Mouse (Mus musculus): ENCODE results near the gene Pfdn5. TPM values are rescaled to one million over a fixed set of nuclear protein-coding genes. Genes with fewer than 3 reads are reported as not detected.

Gene Pfdn5
- polyA plus RNA-seq, 1 experiment from 2014 or later, result 254 TPM

DNA sequence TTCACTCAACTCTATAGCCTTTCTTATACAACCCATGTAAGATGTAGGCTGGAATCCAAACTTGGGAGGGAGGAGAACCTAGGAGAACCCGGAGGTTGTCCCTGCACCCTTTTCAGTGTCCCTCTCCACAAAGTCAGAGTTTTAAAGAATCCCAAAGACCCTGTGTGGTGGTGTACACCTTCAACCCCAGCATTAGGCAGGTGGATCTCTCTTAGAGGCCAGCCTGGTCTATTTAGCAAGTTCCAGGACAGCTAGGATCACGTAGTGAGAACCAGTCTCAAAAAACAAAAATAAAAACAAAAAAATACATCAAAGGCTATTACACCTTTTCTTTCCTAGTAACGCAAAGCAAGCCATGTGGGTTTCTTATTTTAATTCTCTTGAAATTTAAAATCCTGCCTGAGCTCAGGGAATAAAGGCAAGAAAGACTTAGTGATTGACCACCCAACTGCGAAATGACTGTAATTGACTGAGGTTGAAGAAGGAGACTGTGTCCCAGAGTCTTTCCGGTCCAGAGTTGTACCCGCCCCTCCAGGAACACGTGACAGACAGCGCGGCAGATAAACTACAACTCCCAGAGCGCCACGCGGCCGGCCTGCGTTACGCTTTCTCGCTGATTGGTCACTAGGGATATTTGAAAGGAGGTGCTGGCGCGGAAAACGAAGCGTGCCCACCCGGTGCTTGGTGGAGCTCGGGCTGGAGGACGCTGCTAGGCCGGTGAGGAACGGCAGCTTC lies 30.1 kb upstream of the Pfdn5 start, which contains the start of gene Espl1:
Gene Espl1 (plus strand): TSS at position 634 of the 735 bp plus-strand sequence.
- ATAC-seq (replicated peaks; ENCODE audit: low FRiP score) (peak; percentile 98), DNase-seq (ENCODE audit: low spot score) (peak; percentile 93)
- Histone ChIP-seq H3K4me1 (replicated peaks; ENCODE audit: control insufficient read depth, insufficient read depth, low read length) (peaks cover 3% of the 10 kb centered on the region), H3K9ac (ENCODE audit: low read depth, low read length) (peak within 1 kb of the TSS; percentile 72), H3K9me3 (ENCODE audit: control insufficient read depth, low read length) (no peaks in the 10 kb centered on the region), H3K4me2 (peak within 1 kb of the TSS; percentile 68), H3K36me3 (ENCODE audit: control insufficient read depth, insufficient read depth, low read length) (peaks cover 20% of the 10 kb centered on the region), H3K27ac (ENCODE audit: low read depth, low read length) (peak within 1 kb of the TSS; percentile 46; the same call in 1 of the 2 replicates), H3K4me3 (ENCODE audit: low read depth, low read length) (peak within 1 kb of the TSS; percentile 72), H3K27me3 (replicated peaks; ENCODE audit: control insufficient read depth, insufficient read depth, low read length) (no peaks in the 10 kb centered on the region)
- 7% methylated on average over 25 of the region's 25 CpGs for WGBS

DNA sequence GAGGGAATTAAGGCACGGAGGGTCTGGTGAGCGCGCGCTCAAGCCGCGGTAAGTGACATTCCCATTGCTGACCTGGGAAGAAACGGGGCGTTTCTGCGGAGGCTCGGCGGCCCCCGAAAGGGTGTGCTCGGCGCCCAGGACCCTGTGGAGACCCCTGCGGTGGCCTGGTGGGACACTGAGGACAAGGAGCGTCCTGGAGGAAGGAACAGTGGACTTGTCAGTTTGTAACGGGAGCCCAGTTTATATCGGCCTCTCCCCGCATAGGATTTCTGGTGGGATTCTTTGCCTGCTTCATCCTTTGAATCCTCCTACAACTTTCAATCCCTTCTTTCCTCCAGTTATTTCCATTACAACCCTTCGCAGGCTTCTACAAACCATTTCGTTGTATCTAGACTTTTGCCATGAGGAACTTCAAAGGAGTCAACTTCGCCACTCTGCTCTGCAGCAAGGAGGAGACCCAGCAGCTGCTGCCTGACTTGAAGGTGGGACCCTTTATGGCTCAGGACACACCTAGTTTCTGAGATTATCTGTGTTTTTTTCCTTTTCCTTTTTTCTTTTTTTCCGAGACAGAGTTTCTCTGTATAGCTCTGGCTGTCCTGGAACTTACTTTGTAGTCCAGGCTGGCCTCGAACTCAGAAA lies 29.4 kb upstream of the Pfdn5 start:
- ATAC-seq (replicated peaks; ENCODE audit: low FRiP score), result no peak; the same call in none of the 2 replicates
- WGBS, result 3% methylated on average over 24 of the region's 24 CpGs
- Histone ChIP-seq H3K4me3 (ENCODE audit: low read depth, low read length) (peak overlapping the region; percentile 72), H3K9me3 (ENCODE audit: control insufficient read depth, low read length) (no peaks in the 10 kb centered on the region), H3K27me3 (replicated peaks; ENCODE audit: control insufficient read depth, insufficient read depth, low read length) (no peaks in the 10 kb centered on the region), H3K36me3 (ENCODE audit: control insufficient read depth, insufficient read depth, low read length) (peaks cover 27% of the 10 kb centered on the region), H3K27ac (ENCODE audit: low read depth, low read length) (peak overlapping the region; percentile 46; the same call in 1 of the 2 replicates), H3K9ac (ENCODE audit: low read depth, low read length) (peak overlapping the region; percentile 72), H3K4me1 (replicated peaks; ENCODE audit: control insufficient read depth, insufficient read depth, low read length) (peaks cover 3% of the 10 kb centered on the region), H3K4me2 (peak overlapping the region; percentile 68)
- DNase-seq (ENCODE audit: low spot score), result no peak

DNA sequence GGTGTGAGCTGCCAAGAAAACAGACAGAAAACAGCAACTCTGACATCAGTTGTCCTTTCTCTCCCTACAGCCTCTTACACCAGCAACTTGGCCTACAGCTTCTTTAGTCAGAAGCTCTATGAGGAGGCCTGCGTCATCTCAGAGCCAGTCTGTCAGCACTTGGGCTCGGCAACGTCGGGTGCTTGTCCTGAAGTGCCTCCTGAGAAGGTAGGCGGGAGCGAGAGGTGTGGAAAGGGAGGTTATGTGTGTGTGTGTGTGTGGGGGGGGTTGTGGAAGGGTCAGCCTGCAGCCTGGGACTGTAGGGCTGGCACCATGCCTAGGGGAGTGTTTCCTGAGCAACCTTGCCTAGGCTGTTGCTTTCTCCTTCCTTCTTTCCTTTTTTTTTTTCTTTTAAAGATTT lies 23.4 kb upstream of the Pfdn5 start:
- H3K4me1 ChIP-seq (replicated peaks; ENCODE audit: control insufficient read depth, insufficient read depth, low read length), result no peaks in the 10 kb centered on the region; the same call in 1 of the 2 replicates
- H3K36me3 ChIP-seq (ENCODE audit: control insufficient read depth, insufficient read depth, low read length), result peaks cover 64% of the 10 kb centered on the region
- H3K27me3 ChIP-seq (replicated peaks; ENCODE audit: control insufficient read depth, insufficient read depth, low read length), result no peaks in the 10 kb centered on the region
- H3K4me2 ChIP-seq, result no peak overlapping the region
- H3K9me3 ChIP-seq (ENCODE audit: control insufficient read depth, low read length), result no peaks in the 10 kb centered on the region
- no peak overlapping the region for H3K27ac ChIP-seq (ENCODE audit: low read depth, low read length)
- WGBS, result 79% methylated on average over 6 of the region's 6 CpGs
- no peak overlapping the region for H3K9ac ChIP-seq (ENCODE audit: low read depth, low read length)
- DNase-seq (ENCODE audit: low spot score) (no peak), ATAC-seq (replicated peaks; ENCODE audit: low FRiP score) (no peak)
- no peak overlapping the region for H3K4me3 ChIP-seq (ENCODE audit: low read depth, low read length)

DNA sequence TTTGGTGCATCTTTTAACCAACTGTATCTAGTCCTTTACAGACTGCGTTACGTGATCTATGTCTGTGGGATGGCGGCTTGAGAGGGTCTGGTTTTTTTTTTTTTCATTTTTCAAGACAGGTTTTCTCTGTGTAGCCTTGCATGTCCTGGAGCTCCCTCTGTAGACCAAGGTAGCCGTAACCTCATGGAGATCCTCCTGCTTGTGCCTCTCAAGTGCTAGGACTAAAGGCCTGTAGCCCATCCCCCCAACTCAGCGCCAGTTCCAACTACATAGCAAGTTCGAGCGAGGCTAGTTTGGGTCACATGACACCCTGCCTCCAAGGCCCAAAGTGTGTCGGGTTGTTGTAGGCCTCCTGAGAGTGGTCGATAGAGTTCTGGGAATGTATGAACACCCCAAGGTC lies 17.2 kb upstream of the Pfdn5 start:
- 87% methylated on average over 9 of the region's 9 CpGs for WGBS
- peaks cover 56% of the 10 kb centered on the region for H3K36me3 ChIP-seq (ENCODE audit: control insufficient read depth, insufficient read depth, low read length)
- H3K27ac ChIP-seq (ENCODE audit: low read depth, low read length), result no peak overlapping the region
- no peaks in the 10 kb centered on the region for H3K27me3 ChIP-seq (replicated peaks; ENCODE audit: control insufficient read depth, insufficient read depth, low read length)
- H3K9me3 ChIP-seq (ENCODE audit: control insufficient read depth, low read length), result no peaks in the 10 kb centered on the region
- no peak overlapping the region for H3K9ac ChIP-seq (ENCODE audit: low read depth, low read length)
- no peak overlapping the region for H3K4me2 ChIP-seq
- H3K4me1 ChIP-seq (replicated peaks; ENCODE audit: control insufficient read depth, insufficient read depth, low read length), result no peaks in the 10 kb centered on the region
- H3K4me3 ChIP-seq (ENCODE audit: low read depth, low read length), result no peak overlapping the region
- DNase-seq (ENCODE audit: low spot score), result no peak
- ATAC-seq (replicated peaks; ENCODE audit: low FRiP score), result no peak

DNA sequence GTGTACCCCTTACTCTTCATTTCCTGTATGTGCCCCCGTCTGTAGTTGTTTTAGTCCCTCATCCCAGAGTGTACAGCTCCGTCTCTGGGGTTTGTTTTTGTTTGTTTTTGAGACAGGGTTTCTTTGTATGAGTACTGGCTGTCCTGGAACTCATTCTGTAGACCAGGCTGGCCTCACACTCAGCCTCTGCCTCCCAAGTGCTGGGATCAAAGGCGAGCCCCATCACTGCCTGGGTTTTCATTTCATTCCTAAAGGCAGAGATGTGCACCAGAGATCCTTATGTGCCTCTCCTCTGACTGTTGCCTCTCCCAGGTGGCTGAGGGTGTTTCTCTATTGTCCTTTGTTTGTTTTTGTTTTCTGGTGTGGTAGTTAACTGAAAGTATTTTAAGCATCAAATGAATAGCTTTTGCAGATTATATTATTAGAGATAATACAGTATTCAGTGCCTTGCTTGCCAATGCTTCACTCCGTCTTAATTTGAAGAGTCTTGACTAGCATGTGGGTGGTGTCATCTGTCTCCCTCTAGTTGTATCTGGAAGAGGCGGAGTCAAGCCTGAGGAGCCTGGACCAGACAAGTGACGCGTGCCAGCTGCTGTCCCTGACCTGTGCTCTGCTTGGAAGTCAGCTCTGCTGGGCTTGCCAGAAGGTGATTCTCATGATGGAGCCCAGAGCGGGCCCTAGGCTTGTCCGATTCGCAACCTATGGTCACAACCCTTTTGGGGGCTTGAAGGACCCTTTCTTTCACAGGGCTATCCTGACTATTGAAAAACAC lies 15.7 kb upstream of the Pfdn5 start:
- no peaks in the 10 kb centered on the region for H3K4me1 ChIP-seq (replicated peaks; ENCODE audit: control insufficient read depth, insufficient read depth, low read length)
- H3K27me3 ChIP-seq (replicated peaks; ENCODE audit: control insufficient read depth, insufficient read depth, low read length), result no peaks in the 10 kb centered on the region
- DNase-seq (ENCODE audit: low spot score), result no peak
- no peak for ATAC-seq (replicated peaks; ENCODE audit: low FRiP score)
- H3K4me2 ChIP-seq, result no peak overlapping the region
- H3K4me3 ChIP-seq (ENCODE audit: low read depth, low read length), result no peak overlapping the region
- 80% methylated on average over 10 of the region's 10 CpGs for WGBS
- peaks cover 56% of the 10 kb centered on the region for H3K36me3 ChIP-seq (ENCODE audit: control insufficient read depth, insufficient read depth, low read length)
- no peaks in the 10 kb centered on the region for H3K9me3 ChIP-seq (ENCODE audit: control insufficient read depth, low read length)
- no peak overlapping the region for H3K9ac ChIP-seq (ENCODE audit: low read depth, low read length)
- no peak overlapping the region for H3K27ac ChIP-seq (ENCODE audit: low read depth, low read length)

DNA sequence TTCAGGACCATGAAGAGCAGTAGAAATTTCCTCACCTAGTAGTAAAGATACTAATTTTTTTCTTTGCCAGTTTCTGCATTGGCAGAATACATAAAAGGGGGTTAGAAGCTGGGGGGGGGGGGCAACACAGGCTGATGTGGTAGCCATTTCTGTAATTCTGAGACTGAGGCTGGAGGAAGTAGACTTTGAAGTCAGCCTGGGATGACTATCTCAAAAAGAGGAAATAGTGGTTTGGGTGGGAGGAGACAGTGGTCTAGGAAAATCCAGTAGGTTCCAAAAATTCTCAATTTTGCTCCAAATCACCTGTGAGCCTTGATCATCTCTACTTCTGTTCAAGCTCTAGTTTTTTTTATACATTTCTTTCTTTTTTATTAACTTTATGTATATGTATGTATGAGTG lies 14.4 kb upstream of the Pfdn5 start:
- Histone ChIP-seq H3K9ac (ENCODE audit: low read depth, low read length) (no peak overlapping the region), H3K27me3 (replicated peaks; ENCODE audit: control insufficient read depth, insufficient read depth, low read length) (no peaks in the 10 kb centered on the region), H3K4me2 (no peak overlapping the region), H3K27ac (ENCODE audit: low read depth, low read length) (no peak overlapping the region), H3K36me3 (ENCODE audit: control insufficient read depth, insufficient read depth, low read length) (peaks cover 57% of the 10 kb centered on the region), H3K4me1 (replicated peaks; ENCODE audit: control insufficient read depth, insufficient read depth, low read length) (no peaks in the 10 kb centered on the region), H3K4me3 (ENCODE audit: low read depth, low read length) (no peak overlapping the region), H3K9me3 (ENCODE audit: control insufficient read depth, low read length) (no peaks in the 10 kb centered on the region)
- ATAC-seq (replicated peaks; ENCODE audit: low FRiP score), result no peak
- no peak for DNase-seq (ENCODE audit: low spot score)

DNA sequence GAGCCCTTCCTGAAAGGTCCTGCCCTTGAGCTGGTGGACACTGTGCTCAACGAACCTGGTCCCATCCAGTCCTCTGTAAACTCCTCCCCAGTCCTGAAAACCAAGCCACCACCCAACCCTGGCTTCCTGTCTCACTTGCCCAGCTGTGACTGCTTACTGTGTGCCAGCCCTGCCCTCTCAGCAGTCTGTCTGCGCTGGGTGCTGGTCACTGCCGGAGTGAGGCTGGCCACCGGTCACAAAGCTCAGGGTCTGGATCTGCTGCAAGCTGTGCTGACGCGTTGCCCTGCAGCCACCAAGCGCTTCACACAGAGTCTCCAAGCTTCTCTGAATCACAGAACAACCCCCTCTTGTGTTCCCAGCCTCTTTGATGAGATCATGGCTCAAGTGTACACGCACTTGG lies 10.6 kb upstream of the Pfdn5 start:
- ATAC-seq (replicated peaks; ENCODE audit: low FRiP score), result no peak
- H3K9ac ChIP-seq (ENCODE audit: low read depth, low read length), result no peak overlapping the region
- no peak overlapping the region for H3K27ac ChIP-seq (ENCODE audit: low read depth, low read length)
- H3K36me3 ChIP-seq (ENCODE audit: control insufficient read depth, insufficient read depth, low read length), result peaks cover 63% of the 10 kb centered on the region
- WGBS, result 94% methylated on average over 8 of the region's 8 CpGs
- DNase-seq (ENCODE audit: low spot score), result no peak
- no peaks in the 10 kb centered on the region for H3K4me1 ChIP-seq (replicated peaks; ENCODE audit: control insufficient read depth, insufficient read depth, low read length)
- no peak overlapping the region for H3K4me2 ChIP-seq
- no peak overlapping the region for H3K4me3 ChIP-seq (ENCODE audit: low read depth, low read length)
- no peaks in the 10 kb centered on the region for H3K9me3 ChIP-seq (ENCODE audit: control insufficient read depth, low read length)
- no peaks in the 10 kb centered on the region for H3K27me3 ChIP-seq (replicated peaks; ENCODE audit: control insufficient read depth, insufficient read depth, low read length)

DNA sequence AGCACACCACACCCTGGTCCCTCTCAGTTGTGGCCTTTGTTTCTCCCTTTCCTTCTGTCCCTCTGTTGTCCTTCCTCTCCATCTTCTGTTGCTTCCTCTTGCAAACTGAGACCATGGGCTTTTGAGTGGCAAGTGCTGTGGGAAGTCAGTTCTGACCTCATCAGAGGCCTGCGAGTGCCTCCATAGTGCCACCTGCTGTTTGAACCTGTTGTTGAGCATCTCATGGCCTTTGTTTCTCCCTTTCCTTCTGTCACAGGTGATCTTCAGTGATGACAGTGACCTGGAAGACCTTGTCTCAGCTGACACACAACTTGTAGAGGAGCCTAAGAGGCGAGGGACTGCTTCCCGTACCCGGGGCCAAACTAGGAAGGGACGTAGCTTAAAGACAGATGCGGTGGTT lies 9.7 kb upstream of the Pfdn5 start:
- ATAC-seq (replicated peaks; ENCODE audit: low FRiP score), result no peak
- no peak overlapping the region for H3K4me2 ChIP-seq
- no peaks in the 10 kb centered on the region for H3K9me3 ChIP-seq (ENCODE audit: control insufficient read depth, low read length)
- no peaks in the 10 kb centered on the region for H3K27me3 ChIP-seq (replicated peaks; ENCODE audit: control insufficient read depth, insufficient read depth, low read length)
- peaks cover 67% of the 10 kb centered on the region for H3K36me3 ChIP-seq (ENCODE audit: control insufficient read depth, insufficient read depth, low read length)
- 88% methylated on average over 6 of the region's 6 CpGs for WGBS
- no peak for DNase-seq (ENCODE audit: low spot score)
- H3K4me1 ChIP-seq (replicated peaks; ENCODE audit: control insufficient read depth, insufficient read depth, low read length), result no peaks in the 10 kb centered on the region
- H3K27ac ChIP-seq (ENCODE audit: low read depth, low read length), result no peak overlapping the region
- H3K9ac ChIP-seq (ENCODE audit: low read depth, low read length), result no peak overlapping the region
- no peak overlapping the region for H3K4me3 ChIP-seq (ENCODE audit: low read depth, low read length)
